14 mouse cellular contexts compared by ENCODE assay signal in genomic region chr1:89724555-89724954, GRCm38 (mm10).
A peak's percentile ranks its signal among the peaks of the same experiment; 100 is the strongest.
DNase-seq lines count a peak whose midpoint lies in the region; ATAC-seq lines count a peak whose summit lies in the region.
"Had no signal": no experiment of that assay in that cellular context is flagged by ENCODE, and none has a peak within 500 bp of the region (broad histone marks: within the 10 kb centered on the region; RNA-seq: fewer than 3 reads in every experiment).

No protein-coding gene starts in this region.

- no peak overlapping the region for H3K4me2 ChIP-seq in hindbrain, embryonic 16.5 days (ENCODE audit: low read length)
- no peak overlapping the region for H3K4me2 ChIP-seq in hindbrain, embryonic 11.5 days (replicated peaks; ENCODE audit: low read depth, low read length)

- H3K9ac ChIP-seq in hindbrain, embryonic 16.5 days (ENCODE audit: low read depth, low read length) = no peak overlapping the region
- H3K9ac ChIP-seq in hindbrain, embryonic 11.5 days (ENCODE audit: low read depth, low read length) = no peak overlapping the region

- no peaks in the 10 kb centered on the region for H3K9me3 ChIP-seq in hindbrain, embryonic 16.5 days (ENCODE audit: control insufficient read depth, low read length)
- no peaks in the 10 kb centered on the region for H3K9me3 ChIP-seq in hindbrain, embryonic 11.5 days (ENCODE audit: control insufficient read depth, low read length)
- no peaks in the 10 kb centered on the region for H3K9me3 ChIP-seq in embryonic facial prominence, embryonic 10.5 days
- no peaks in the 10 kb centered on the region for H3K9me3 ChIP-seq in limb, embryonic 10.5 days (replicated peaks)

- H3K36me3 ChIP-seq in hindbrain, embryonic 16.5 days (ENCODE audit: control insufficient read depth, insufficient read depth, low read length) = peaks cover 7% of the 10 kb centered on the region; the same call in 1 of the 2 replicates
- no peaks in the 10 kb centered on the region for H3K36me3 ChIP-seq in hindbrain, embryonic 11.5 days (ENCODE audit: control insufficient read depth, insufficient read depth, low read length)
- peaks cover 30% of the 10 kb centered on the region for H3K36me3 ChIP-seq in embryonic facial prominence, embryonic 10.5 days (replicated peaks)
- H3K36me3 ChIP-seq in limb, embryonic 10.5 days = peaks cover 15% of the 10 kb centered on the region

- H3K27me3 ChIP-seq in hindbrain, embryonic 16.5 days (replicated peaks; ENCODE audit: control insufficient read depth, insufficient read depth, low read length) = no peaks in the 10 kb centered on the region
- H3K27me3 ChIP-seq in hindbrain, embryonic 11.5 days (ENCODE audit: control insufficient read depth, insufficient read depth, low read length) = no peaks in the 10 kb centered on the region; the same call in 1 of the 2 replicates
- no peaks in the 10 kb centered on the region for H3K27me3 ChIP-seq in embryonic facial prominence, embryonic 10.5 days (replicated peaks; ENCODE audit: low read depth, poor library complexity, severe bottlenecking)
- no peaks in the 10 kb centered on the region for H3K27me3 ChIP-seq in limb, embryonic 10.5 days (ENCODE audit: low read depth, poor library complexity, severe bottlenecking)
- H3K27me3 ChIP-seq: Patski had no signal

- no peak; the same call in 1 of the 2 replicates for ATAC-seq in hindbrain, embryonic 16.5 days
- ATAC-seq in hindbrain, embryonic 11.5 days (ENCODE audit: low FRiP score) = no peak
- ATAC-seq: Patski had no signal

- peaks cover 7% of the 10 kb centered on the region for H3K4me1 ChIP-seq in hindbrain, embryonic 16.5 days (ENCODE audit: control insufficient read depth, insufficient read depth, low read depth, low read length)
- no peaks in the 10 kb centered on the region for H3K4me1 ChIP-seq in hindbrain, embryonic 11.5 days (replicated peaks; ENCODE audit: control insufficient read depth, insufficient read depth, low read length)
- peaks cover 42% of the 10 kb centered on the region for H3K4me1 ChIP-seq in embryonic facial prominence, embryonic 10.5 days
- H3K4me1 ChIP-seq in limb, embryonic 10.5 days = peaks cover 31% of the 10 kb centered on the region

- no peak overlapping the region for H3K4me3 ChIP-seq in hindbrain, embryonic 16.5 days (ENCODE audit: low read length)
- no peak overlapping the region for H3K4me3 ChIP-seq in hindbrain, embryonic 11.5 days (ENCODE audit: low read depth, low read length)
- no peak overlapping the region for H3K4me3 ChIP-seq in embryonic facial prominence, embryonic 10.5 days
- H3K4me3 ChIP-seq in limb, embryonic 10.5 days = no peak overlapping the region

- WGBS in hindbrain, embryonic 16.5 days = 84% methylated on average over 6 of the region's 6 CpGs
- WGBS in hindbrain, embryonic 11.5 days = 84% methylated on average over 6 of the region's 6 CpGs
- 67% methylated on average over 6 of the region's 6 CpGs for WGBS in embryonic facial prominence, embryonic 10.5 days
- WGBS in limb, embryonic 10.5 days = 77% methylated on average over 6 of the region's 6 CpGs

- 0 out of 2 replicates have a peak overlapping the region, but pooled peaks have one; percentile 21 for H3K27ac ChIP-seq in hindbrain, embryonic 16.5 days (ENCODE audit: low read depth, low read length)
- H3K27ac ChIP-seq in hindbrain, embryonic 11.5 days (ENCODE audit: low read depth, low read length) = no peak overlapping the region
- peak overlapping the region; percentile 66 for H3K27ac ChIP-seq in embryonic facial prominence, embryonic 10.5 days (replicated peaks)
- peak overlapping the region; percentile 10 for H3K27ac ChIP-seq in limb, embryonic 10.5 days
- H3K27ac ChIP-seq: kidney, postnatal 0 days had no signal

- DNase-seq in heart, adult 8-10 months (ENCODE audit: low spot score) = peak; percentile 24
- no peak for DNase-seq in heart, adult 9 months (ENCODE audit: low spot score in 2 of 2)
- DNase-seq in hindbrain, embryonic 11.5 days (ENCODE audit: low spot score) = no peak
- DNase-seq in embryonic facial prominence, embryonic 10.5 days (ENCODE audit: low spot score) = no peak
- DNase-seq in limb, embryonic 10.5 days (ENCODE audit: low spot score) = no peak
- DNase-seq in thymus, postnatal 25 days = no peak
- DNase-seq in layer of hippocampus, postnatal 14 days (ENCODE audit: low spot score in 2 of 2) = no peak
- DNase-seq: cerebellum, postnatal 10 days; lung, postnatal 14 days; right cerebral cortex, postnatal 4 days; thymus, adult 2 months had no signal
